Mouse (Mus musculus): ENCODE measurements around the gene Cfb.

DNA sequence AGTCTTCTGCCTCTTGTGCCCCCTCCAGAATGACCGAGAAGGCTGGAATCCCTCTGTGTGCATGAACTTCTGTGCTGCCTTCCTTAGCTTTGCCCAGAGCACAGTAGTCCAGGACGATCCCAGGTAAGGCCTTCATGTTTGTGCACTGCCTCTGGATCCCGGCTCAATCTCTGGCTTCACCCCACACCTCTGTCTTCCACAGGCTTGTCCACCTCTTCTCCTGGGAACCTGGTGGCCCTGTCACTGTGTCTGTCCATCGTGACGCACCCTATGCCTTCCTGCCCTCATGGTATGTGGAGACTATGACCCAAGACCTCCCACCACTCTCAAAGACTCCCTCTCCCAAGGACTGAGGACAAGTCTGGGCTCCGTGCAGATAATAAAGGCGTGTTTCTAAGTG, 23.5 kb downstream of the Cfb start:
- no peak for TF ChIP-seq USF2 (conservative IDR thresholded peaks at IDR 0.05; ENCODE audit: low read depth, low read length)
- no peak for TF ChIP-seq MAFK (IDR thresholded peaks at IDR 0.05; ENCODE audit: insufficient replicate concordance, low read length)
- TF ChIP-seq ETS1 (conservative IDR thresholded peaks at IDR 0.05; ENCODE audit: low read depth, low read length): no peak
- no peak for TF ChIP-seq NRF1 (IDR thresholded peaks at IDR 0.05; ENCODE audit: low read depth, low read length)
- no peak for TF ChIP-seq CTCF (conservative IDR thresholded peaks at IDR 0.05 in 1 of 2, IDR thresholded peaks at IDR 0.05 in 1 of 2; ENCODE audit: low read depth in 2 of 2, low read length in 2 of 2)
- TF ChIP-seq TCF12 (IDR thresholded peaks at IDR 0.05; ENCODE audit: low read depth, low read length): no peak
- TF ChIP-seq EP300 (IDR thresholded peaks at IDR 0.05; ENCODE audit: low read length): no peak
